Mouse (Mus musculus) megakaryocyte, embryonic 14.5 days (primary cell): ENCODE measurements around the gene Ank3. TPM values are rescaled to one million over a fixed set of nuclear protein-coding genes. Genes with fewer than 3 reads are reported as not detected.

Source experiments
- H3K27me3 ChIP-seq: replicated peaks from 2 replicates; pipeline ENCODE3; 2012; ENCODE audit warnings: inconsistent platforms
- H3K36me3 ChIP-seq: replicated peaks from 2 replicates; pipeline ENCODE3; 2012; ENCODE audit warnings: low read length, inconsistent platforms, mixed read lengths
- H3K4me1 ChIP-seq: 2 replicates; pipeline ENCODE4 v1.6.1; 2012; ENCODE audit warnings: inconsistent platforms
- H3K4me3 ChIP-seq: replicated peaks from 2 replicates; pipeline ENCODE3; 2012; ENCODE audit warnings: moderate library complexity, mild to moderate bottlenecking, inconsistent platforms
- H3K9me3 ChIP-seq: 2 replicates; pipeline ENCODE4 v1.6.1; 2012; ENCODE audit warnings: inconsistent platforms
- FLI1 ChIP-seq: IDR thresholded peaks from 2 replicates; pipeline ENCODE4 v1.6.1; 2012; ENCODE audit warnings: low read length, inconsistent platforms, mixed read lengths
- GATA1 ChIP-seq: IDR thresholded peaks from 3 replicates; pipeline ENCODE4 v1.6.1; 2012; ENCODE audit warnings: mixed read lengths, low read length, inconsistent platforms, borderline replicate concordance
- polyA plus RNA-seq: library from polyadenylated mRNA; stranded (reverse); fragments of >175 nt; gene quantifications from 2 replicates; pipeline ENCODE4 v1.2.3, GENCODE M21; 2012; ENCODE audit warnings: low replicate concordance; ENCODE audit not compliant: insufficient read depth

The Ank3 gene
- polyA plus RNA-seq, 1 experiment, result 4.4 TPM

DNA sequence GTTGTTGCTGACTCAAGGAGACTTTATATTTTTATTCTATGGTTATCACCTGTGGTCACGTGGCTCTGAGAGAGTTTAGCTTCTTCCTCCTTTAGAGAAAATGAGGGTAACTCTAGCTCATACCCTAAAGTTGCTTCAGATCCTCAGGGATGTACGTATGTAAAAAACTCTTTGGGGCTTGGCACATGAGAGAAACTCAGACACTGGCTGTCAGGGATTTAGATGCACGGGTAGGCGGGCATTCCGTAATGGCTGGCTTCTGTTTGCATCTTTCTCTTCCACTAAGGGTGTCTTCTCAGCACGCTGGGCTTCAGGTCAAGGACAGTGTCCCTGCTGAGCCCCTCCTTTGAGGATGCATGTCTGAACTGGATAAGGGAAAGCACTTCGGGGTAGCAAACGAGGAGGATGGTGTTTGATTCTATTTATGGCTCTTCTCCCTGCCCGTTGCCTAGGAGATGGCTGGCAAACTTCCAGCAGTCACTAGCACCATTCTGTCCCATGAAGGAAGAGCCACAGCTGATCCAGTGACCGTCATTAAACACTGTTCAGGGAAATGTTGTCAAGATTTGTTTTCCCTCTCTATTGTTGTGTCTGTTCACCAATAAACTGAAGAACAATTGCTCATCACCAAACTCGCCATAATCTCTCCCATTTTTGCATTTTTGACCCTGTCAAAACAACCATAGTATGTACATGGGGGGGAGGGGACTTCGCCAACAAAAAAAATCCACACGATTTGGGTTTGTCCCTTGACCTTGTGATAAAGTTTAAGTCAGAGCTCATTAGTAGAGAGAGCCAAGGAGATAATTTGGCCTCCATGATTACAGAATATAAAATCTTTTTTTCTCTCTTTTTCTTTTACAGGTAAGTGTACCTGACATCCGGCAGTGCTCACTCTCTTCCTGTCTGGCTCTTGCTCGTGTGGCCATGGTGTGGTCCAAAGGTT is 195.9 kb downstream of the Ank3 start:
- Histone ChIP-seq H3K4me3 (no peak overlapping the region), H3K9me3 (peaks cover 36% of the 10 kb centered on the region), H3K4me1 (no peaks in the 10 kb centered on the region), H3K27me3 (no peaks in the 10 kb centered on the region), H3K36me3 (no peaks in the 10 kb centered on the region)
- no peak for TF ChIP-seq GATA1

DNA sequence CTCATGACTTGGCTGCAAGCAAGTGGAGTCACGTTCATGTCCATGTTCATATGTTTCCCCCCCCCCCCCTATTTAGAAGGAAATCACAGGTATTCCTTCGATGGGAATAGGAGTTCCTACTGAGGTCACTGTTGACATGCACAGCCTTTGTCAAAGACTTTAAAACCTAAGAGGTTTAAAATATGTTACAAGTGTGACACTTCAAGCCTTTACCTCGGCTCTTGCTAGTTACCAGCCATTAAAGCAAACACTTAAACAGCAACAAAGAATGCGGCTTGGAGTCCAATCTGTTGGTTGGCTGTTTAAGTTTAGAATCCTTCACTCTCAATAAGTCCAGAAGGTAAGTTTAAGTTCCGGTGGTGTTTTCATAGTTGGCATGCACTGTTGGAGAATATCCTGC is 196.9 kb downstream of the Ank3 start:
- H3K4me1 ChIP-seq, result no peaks in the 10 kb centered on the region
- H3K4me3 ChIP-seq, result no peak overlapping the region
- peaks cover 41% of the 10 kb centered on the region for H3K9me3 ChIP-seq
- H3K27me3 ChIP-seq, result no peaks in the 10 kb centered on the region
- no peaks in the 10 kb centered on the region for H3K36me3 ChIP-seq
- TF ChIP-seq GATA1, result no peak

DNA sequence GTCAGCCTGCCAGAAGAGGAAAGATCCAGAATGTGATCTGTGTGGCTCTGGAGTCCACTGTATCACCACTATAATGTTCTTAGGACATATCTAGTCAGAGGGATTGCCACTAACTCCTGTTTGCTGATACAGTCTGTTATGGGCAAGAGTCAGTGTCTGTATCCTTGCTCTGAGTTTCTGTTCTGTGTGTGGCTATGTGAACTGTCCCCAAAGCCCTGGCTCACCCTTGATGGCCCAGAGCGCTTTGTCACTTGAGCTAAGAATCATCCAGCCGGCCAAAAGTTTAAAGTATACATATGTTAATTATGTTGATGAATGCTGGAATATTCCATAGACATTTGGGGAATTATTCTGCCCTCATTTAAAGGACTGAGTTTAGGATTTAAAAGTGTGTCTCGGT is 202.9 kb downstream of the Ank3 start:
- no peak for TF ChIP-seq GATA1
- TF ChIP-seq FLI1, result no peak
- H3K9me3 ChIP-seq, result peaks cover 32% of the 10 kb centered on the region
- no peaks in the 10 kb centered on the region for H3K27me3 ChIP-seq
- no peaks in the 10 kb centered on the region for H3K36me3 ChIP-seq
- H3K4me1 ChIP-seq, result no peaks in the 10 kb centered on the region
- no peak overlapping the region for H3K4me3 ChIP-seq

DNA sequence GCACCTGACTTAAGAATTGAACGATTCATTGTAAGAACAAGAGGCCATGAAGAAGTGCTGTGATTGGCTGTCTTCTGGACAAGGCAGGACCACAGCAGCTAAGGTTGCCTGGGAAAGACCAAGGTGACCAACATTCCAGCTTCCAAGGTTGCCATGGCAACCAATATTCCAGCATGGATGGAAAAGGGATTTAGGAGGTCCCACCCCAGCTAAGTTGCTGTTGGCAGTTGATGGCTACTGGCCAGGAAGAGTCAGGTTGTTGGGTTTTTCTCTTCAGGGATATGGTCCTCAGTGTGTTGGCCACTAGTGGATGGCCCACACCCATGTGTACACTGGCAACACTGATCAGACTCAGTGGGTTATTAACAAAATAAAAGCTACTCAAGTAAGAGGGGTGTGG is 204.1 kb downstream of the Ank3 start:
- H3K4me3 ChIP-seq, result no peak overlapping the region
- peaks cover 34% of the 10 kb centered on the region for H3K9me3 ChIP-seq

DNA sequence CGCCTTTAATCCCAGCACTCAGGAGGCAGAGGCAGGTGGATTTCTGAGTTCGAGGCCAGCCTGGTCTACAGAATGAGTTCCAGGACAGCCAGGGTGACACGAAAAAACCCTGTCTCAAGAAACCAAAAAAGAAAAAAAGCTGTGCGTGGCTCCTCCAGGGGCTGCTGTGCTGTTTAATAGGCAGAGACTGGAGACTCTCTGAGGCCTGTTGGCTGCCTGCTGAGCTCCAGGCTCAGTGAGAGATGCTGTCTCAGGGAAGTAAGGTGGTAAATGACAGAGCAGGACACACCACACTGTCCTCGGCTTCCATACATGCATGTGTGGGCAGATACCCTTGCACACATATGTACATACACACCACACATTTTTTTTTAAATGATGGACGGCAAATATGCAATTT is 206.0 kb downstream of the Ank3 start:
- no peak overlapping the region for H3K4me3 ChIP-seq
- no peaks in the 10 kb centered on the region for H3K36me3 ChIP-seq
- H3K4me1 ChIP-seq, result no peaks in the 10 kb centered on the region
- TF ChIP-seq GATA1 (no peak), FLI1 (no peak)
- peaks cover 44% of the 10 kb centered on the region for H3K9me3 ChIP-seq
- H3K27me3 ChIP-seq, result no peaks in the 10 kb centered on the region

More for the DNA sequence above, 204.1 kb downstream of the Ank3 start:
- H3K4me1 ChIP-seq, result no peaks in the 10 kb centered on the region
- H3K36me3 ChIP-seq, result no peaks in the 10 kb centered on the region
- no peaks in the 10 kb centered on the region for H3K27me3 ChIP-seq
- TF ChIP-seq FLI1 (no peak), GATA1 (no peak)

DNA sequence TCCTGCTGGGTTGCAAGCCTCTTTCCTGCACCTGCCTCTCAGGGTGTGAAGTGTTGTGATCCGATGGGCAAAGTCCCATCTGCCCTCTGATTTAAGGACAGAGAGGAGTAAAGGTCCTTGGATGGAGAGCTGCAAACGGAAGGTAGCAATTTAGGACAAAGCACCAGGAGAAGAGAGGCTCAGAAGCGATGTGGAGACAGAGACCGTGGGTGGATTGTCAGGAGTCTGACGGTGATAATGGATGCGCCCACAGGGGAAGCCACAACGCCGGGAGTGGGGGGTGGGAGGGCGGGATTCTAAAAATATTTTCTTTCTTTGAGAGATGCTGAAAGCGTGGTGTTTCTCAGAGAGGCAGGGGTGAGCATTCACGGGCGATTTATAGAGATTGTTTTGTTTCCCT is 206.6 kb downstream of the Ank3 start:
- no peaks in the 10 kb centered on the region for H3K4me1 ChIP-seq
- H3K9me3 ChIP-seq, result peaks cover 40% of the 10 kb centered on the region
- H3K27me3 ChIP-seq, result no peaks in the 10 kb centered on the region
- H3K36me3 ChIP-seq, result no peaks in the 10 kb centered on the region
- no peak overlapping the region for H3K4me3 ChIP-seq
- TF ChIP-seq FLI1, result no peak
- no peak for TF ChIP-seq GATA1

DNA sequence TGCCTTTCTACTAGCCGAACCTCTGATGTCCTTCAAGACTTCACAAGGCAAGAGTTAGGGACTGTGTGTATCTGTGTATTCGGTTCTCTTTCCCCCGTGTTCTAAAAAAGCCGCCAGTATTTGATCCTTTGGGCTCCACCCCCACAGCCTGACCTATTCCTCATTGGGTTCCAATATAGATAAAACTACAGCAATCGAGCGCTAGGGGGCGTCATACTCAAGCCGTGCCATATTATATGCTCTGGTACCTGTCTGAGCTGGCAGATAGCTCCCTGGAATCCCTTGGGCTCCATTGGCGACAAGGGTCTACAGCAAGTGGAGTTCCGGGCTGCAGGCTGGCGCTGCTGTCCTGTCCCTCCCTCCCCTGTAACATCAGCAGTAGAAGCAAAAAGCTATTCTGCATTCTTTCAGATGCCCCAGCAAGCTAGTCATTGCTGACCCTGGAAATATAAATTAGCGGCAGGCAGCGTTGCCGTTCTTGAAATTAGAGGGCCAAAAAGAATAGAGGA is 209.1 kb downstream of the Ank3 start:
- H3K27me3 ChIP-seq, result no peaks in the 10 kb centered on the region
- no peak for TF ChIP-seq FLI1
- no peak for TF ChIP-seq GATA1
- peaks cover 39% of the 10 kb centered on the region for H3K9me3 ChIP-seq
- H3K4me3 ChIP-seq, result no peak overlapping the region
- H3K36me3 ChIP-seq, result no peaks in the 10 kb centered on the region
- H3K4me1 ChIP-seq, result no peaks in the 10 kb centered on the region

DNA sequence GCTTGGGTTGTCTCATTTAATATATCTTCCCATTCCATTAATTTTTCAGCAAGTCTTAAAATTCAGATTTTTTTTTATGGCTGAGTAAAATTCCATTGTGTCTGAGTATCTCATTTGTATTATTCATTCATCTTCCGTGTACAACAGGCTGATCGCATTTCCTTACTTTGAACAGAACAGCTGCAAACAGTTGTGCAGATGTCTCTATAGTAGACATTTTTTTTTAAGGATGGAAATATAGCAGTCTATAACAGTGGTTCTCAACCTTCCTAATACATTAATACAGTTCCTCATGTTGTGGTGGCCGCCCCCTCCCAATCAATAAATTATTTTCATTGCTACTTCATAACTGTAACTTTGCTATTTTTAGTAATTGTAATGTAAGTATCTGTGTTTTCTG is 212.7 kb downstream of the Ank3 start:
- Histone ChIP-seq H3K4me1 (no peaks in the 10 kb centered on the region), H3K36me3 (no peaks in the 10 kb centered on the region)

DNA sequence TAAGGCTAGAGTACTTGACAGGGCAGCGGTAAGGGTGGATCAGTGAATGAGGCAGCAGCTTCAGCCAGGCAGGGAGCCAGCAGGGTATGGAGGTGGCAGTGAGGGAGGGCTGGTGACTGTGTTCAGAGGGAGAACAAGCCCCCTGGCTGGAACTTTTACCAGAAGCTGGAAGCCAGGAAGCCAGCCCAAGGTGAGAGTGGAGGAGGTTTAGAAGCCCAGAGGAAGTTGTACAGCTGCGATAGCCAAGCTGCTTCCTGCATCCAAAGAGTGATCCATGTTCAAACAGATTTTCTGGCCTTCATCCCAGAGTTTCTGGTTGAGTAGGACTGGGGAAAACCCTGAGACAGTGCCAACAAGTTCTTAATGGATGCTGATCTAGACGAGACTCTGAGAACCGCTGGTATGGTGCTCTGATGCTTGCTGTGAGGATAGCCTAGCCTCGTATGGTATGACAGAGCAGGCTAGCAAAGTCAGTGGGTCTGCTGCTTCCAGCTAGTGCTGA is 213.3 kb downstream of the Ank3 start:
- TF ChIP-seq GATA1 (no peak), FLI1 (no peak)
- Histone ChIP-seq H3K4me1 (no peaks in the 10 kb centered on the region), H3K27me3 (no peaks in the 10 kb centered on the region), H3K36me3 (no peaks in the 10 kb centered on the region), H3K4me3 (peak overlapping the region; percentile 43), H3K9me3 (peaks cover 30% of the 10 kb centered on the region)

More for the DNA sequence above, 212.7 kb downstream of the Ank3 start:
- TF ChIP-seq GATA1, result no peak
- TF ChIP-seq FLI1, result no peak
- Histone ChIP-seq H3K9me3 (peaks cover 31% of the 10 kb centered on the region), H3K4me3 (no peak overlapping the region), H3K27me3 (no peaks in the 10 kb centered on the region)

DNA sequence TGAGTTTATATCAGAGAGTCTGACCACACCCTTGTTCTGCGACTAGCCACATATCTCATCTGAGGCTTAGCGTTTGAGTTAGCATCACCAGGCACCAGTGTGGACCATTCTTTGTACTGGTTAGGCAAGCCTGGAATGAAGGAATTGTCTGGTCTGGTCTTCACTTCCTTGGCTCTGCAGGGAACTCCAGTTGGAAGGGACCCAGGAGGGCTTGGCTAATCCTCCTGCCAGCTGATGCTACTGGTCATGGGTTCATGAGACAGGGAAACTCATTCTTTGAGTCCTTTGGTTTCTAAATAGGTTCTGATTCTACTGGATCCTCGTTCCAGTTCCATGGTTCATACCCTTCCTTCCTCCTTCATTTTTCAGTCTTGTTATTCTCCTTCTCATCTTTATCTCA is 218.4 kb downstream of the Ank3 start:
- no peaks in the 10 kb centered on the region for H3K27me3 ChIP-seq
- H3K36me3 ChIP-seq, result no peaks in the 10 kb centered on the region
- H3K9me3 ChIP-seq, result peaks cover 25% of the 10 kb centered on the region
- no peaks in the 10 kb centered on the region for H3K4me1 ChIP-seq
- no peak for TF ChIP-seq GATA1
- no peak for TF ChIP-seq FLI1
- no peak overlapping the region for H3K4me3 ChIP-seq
